Mouse (Mus musculus) 416B (cell line): ENCODE data around the gene BC016579.

ENCODE experiments used
- DNase-seq: peaks from one replicate; pipeline ENCODE4 v3.0.0; 2011; ENCODE audit warnings: low read depth

The BC016579 gene

DNA sequence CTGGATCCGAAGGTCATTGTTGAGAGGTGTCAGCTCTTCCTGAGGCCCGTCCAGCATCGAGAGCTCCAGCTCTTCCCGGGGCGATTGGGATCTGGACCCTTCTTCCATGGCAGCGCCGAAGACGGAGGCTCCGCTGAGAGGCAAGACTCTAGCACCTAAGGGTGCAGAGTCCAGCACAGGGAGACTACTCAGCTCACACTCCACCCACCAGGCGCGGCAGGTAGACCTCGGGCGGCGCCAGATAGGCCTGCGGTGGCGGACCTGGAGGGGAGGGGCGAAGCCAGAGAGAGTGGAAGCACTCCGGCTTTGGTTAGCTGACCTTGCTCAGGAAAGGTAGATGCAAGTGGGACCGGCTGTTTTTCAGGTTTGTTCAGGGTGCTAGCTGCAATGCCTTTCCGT lies at the start of gene BC016579:
BC016579 (minus strand) TSS at position 135 of the 399 bp plus-strand sequence.
- DNase-seq, result no peak

DNA sequence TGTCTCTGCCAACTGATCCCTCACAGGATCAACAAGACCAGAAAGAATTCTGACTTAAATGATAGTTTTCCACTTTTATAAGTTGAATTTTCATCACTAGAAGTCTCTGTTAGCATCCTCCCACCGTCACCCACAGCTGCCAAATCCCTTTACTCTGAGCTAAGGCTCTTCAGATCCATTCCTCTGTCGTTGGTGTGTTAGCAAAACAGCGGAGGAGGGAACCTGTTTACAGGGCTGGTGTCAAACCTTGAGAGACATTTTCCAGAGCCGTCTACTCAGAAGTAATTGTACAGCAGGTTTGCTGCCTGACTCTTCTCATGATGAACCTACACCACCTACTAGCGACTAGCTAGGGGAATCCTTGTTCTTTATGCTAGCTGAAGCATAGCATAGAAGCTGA lies 45.4 kb upstream of the BC016579 start:
- DNase-seq, result no peak

DNA sequence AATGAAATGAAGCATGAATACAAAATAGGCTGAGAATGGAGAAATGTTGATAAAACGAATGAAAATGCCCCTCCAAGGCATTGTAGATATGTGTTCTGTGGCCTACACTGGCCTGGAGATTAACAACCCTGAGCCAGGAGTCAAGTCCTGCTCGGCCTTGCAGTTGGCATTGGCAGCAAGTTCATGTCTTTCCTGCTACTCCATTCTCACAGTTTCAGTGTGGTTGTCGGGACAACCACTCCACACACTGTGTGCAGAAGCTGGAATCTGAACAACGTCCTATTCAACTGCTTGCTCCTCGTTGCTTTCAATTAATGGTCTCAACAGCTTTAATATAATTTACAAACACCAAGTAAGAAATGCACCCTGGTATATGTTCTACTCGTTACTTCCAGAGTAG lies 44.1 kb upstream of the BC016579 start:
- no peak for DNase-seq

DNA sequence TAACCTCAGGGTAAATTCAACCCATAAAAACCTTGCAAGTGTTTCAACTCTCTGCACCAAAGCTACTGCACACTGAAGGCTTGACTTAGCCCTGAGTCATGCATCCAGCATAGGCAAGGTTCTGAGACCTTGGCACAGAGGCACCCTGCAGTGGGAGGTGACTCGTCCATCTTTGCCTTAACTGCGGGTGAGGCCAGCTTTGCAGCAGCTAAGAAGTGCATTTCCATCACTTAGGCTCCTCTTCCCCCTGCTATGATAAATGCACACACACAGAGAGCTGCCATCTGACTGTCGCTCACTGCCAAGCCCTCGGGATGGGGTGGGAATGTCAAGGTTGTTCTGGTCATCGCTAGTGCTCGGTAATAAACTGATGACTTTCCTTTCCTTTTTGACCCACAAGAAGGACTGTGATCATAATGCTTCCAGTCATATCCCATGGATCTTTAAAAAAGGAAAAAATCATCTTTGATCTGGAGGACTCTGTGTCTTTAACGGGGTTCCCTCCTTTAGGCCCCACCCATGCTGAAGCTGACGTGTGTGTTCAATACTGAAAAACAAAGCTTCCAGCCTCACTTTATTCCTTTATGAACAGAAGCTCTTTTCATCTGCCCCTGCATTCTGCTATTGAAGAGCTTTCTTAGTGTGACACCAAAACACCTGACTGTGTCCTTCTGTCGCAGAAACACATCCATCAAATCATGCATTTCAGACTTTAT lies 41.7 kb upstream of the BC016579 start:
- no peak for DNase-seq

DNA sequence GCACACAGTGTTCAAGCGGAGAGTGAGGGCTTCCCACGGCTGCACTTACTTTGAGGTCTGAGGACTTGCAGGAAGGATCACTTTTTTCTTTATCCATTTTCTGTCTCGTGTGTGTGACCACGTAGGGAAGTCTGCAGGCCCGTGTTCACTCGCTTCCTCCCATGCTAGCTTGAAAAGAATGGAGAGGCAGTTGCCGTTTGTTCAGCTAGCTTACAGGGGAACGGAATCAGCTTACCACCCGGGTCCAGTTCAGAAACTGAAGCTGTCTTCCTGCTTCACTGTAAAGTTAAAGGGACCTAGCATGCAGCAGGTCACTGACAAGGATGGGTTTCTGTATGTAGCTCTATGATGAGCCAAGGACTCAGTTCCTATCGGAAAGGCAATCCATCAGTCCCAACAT lies 39.7 kb upstream of the BC016579 start, which contains the start of gene Tmprss7:
Tmprss7 (minus strand) TSS at position 101 of the 400 bp plus-strand sequence.
- no peak for DNase-seq

DNA sequence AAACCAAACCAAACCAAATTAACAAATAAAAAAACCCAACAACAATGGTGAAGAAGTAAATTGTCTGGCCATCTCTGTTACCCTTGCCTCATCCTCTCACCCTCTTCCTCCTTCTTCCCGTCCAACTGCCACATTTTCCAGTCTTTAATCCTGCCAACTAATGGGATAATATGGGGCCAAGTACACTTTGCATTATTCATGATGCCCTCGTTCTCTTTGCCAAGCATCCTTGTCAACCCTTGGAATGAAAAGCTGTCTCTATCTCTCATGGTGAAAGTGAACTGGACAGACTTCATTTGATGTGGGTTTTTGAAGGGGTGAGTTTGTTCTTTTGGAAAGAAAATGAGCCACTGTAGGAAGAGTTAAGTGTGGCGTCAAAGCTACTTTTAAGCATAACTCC lies 39.0 kb upstream of the BC016579 start:
- no peak for DNase-seq

DNA sequence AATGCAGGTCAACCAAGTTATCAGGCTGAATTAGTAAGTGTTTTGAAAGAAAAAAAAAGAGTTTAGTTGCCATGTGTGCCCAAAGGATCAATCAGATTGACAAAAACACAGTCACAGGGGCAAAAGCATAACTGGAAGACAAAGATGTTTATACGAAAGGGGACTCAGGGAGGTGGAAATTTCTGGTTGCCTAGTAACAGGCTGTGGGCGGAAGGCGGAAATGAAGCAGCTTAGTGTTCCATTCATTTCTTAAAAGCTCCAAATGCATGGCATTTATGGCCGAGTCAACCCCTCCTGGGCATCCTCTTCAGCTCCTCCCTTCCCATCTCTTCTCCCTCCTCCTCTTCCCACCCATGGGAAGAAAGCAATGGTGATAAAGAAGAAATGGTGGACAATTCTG lies 36.3 kb upstream of the BC016579 start:
- DNase-seq, result no peak

DNA sequence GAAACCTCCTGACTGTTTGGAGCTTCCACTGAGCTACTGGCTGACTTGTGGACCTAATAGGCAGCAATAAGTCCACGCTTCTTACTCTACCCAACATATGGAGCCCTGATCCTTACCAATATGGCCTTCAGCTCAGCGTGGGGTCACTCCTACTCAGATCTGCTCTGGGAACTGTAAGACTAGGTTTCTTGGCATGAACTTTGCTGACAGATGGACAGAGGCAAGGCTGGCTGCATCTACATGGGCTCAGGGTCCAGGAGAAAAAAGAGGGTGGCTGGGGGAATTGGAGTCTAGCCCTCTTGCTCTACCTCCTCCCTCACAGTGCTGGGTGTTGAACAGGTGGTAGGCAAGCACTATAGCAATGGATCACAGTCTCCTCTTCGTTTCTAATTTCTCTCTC lies 33.0 kb upstream of the BC016579 start:
- DNase-seq, result no peak

DNA sequence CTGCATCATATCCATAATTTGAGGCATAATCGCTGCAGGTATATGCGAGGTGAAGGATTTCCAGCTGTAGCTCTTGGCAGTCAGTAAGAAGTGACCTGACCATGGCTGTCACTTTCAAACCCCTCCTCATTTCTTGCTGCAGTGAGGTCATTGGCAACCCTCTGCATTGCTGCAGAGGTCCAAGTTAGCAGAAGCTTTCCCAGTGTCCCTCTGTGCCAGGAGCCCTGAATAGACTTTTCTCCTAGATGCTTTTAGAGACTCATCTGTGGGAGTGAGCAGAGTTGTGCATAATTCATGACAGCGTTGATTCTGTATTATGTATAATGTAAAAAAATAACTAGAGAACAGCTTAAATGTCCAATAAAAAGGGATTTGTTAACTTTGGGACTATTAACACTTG lies 31.4 kb upstream of the BC016579 start:
- DNase-seq, result no peak

DNA sequence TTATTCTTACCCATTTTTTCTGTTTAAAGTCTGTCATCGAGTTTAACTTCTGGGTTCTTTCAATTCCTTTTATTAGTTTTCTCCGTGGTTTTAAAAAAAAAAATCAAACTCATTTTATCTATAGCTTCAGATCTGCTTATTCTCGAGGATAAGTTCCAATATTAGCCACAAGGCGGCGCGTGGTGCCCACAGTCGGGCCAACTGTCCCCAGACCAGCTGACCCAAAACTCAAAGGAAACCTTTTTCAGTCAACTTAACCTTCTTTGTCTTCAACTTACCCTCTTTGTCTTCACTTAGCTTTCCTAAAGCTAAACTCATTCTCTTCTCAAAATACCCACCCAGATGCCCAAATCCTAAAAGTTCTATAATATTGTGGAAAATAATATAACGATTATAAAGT lies 30.9 kb upstream of the BC016579 start:
- peak; percentile 67 for DNase-seq

DNA sequence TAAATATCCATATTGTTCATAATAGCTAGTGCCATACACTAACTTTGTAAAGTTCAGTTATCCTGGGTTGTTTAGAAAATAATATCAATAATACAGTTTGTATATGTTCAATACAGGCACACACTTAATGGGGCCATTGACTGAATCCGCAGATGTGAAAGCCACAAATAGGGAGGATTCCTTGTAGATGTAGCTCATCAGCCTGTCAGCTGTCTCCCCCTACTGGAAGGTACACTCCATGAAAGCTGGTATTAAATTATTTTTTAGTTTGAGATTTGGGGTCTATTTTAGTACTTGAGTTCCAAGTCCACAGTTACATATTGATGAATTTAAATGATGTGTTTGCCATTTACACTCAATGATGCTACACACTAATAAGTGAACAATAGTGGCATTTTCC lies 22.6 kb upstream of the BC016579 start:
- peak; percentile 79 for DNase-seq

DNA sequence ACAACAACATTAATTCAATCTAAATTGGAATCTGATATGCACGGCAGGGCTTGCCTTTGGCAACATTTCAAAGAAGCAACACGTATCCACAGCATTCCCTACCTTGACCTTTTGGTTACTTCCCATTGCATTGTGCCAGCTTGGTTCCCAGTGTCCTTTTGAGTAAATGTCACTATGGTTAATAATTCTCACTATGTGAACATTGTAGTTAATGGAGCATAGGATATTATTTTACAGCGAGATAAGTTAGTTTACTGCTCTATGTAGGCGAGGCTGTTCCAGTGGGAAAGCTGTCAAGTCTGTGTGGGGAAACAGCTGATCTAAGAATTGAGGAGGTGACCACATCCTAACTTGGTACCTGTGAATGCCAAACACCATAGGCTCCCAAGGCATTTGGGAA lies 16.1 kb upstream of the BC016579 start:
- no peak for DNase-seq

DNA sequence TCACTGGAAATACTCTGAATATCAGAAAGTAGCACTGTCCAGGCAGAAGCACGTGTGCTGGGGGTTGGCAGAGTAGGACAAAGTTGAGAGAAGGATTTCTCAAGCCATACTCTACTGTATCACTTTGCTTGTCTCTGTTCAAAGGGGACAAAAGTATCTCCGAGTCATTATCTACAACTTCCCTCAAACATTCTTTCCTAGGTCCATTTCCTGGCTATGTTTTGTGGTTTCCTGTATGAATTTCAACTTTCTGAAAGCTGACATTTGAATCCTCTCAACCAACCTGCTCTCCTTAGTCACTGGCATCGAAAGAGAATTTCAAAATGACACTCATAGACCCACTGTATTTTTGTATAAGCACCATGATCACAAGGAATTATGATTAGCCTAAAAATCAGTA lies 14.3 kb upstream of the BC016579 start:
- DNase-seq, result peak; percentile 88

DNA sequence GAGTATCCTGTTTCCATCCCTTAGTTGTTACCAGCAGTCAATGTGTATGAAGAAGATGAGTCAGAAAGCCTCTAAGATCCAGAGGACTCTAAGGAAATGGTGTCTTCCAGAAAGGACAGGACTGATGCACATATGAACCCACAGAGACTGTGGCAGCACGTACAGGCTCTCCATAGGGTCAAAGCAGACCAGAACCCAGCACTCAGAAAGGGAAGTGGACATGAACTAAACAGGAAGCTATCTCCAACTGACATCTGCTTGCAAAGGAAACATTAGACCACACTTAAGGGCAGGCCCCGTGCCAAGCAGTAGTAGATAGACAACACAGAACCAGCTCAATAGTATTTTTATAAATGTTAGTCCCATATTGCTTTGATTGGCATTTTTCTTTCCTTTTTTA lies 12.3 kb upstream of the BC016579 start:
- peak; percentile 99 for DNase-seq

DNA sequence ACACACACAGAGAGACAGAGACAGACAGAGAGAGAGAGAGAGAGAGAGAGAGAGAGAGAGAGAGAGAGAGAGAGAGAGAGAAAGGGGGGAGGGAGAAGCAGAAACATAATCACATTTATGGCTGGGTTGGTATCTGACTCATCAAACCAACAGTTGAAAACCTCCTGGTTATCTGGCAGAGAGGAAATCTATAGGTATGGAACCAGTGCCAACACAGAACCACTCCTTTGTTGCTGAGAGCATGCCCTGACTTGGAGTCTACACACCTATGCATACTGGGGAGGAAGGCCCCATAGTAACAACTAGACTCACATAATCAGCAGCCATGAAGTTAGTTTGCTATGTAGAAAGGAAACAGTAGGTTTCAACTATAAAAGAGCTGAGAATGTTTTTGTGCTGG lies 8.5 kb upstream of the BC016579 start:
- DNase-seq, result peak; percentile 70

DNA sequence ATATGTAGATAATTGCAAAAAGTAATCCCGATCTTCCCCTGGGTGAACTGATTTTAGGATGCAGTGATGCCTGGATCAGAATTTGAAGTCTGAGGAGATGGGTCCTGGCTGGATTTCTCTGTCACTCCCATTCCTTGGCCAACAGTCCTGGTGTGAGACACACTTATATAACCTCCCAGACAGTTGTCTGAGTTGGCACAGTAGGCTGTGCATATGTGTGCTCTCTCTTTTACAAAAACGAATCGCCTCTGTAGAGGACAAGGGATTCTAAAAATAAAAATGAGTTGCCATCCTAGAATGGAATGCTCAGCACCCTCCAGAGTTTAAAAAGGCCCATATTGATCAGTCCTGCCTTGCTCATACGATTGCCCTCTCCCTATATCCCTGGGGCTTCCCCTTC lies 5.7 kb upstream of the BC016579 start:
- no peak for DNase-seq

DNA sequence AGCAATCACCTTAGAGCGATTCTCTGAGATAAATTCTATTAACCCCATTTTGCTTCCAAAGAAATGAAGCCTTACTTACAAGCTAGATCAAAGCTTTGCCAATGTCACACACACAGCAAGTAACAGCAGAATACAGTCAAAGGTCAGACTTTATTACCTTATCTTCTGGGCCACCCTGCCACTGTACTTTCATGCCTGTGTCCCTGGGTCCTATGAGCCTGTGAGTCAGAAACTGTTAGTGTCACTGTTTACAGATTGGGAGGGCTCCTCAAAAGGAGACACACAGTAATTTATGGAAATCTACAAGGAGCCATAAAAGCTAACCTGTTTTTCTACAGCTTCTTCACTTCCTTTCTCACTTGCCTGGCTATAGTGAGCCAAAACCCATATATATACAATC lies 4.4 kb upstream of the BC016579 start:
- no peak for DNase-seq

DNA sequence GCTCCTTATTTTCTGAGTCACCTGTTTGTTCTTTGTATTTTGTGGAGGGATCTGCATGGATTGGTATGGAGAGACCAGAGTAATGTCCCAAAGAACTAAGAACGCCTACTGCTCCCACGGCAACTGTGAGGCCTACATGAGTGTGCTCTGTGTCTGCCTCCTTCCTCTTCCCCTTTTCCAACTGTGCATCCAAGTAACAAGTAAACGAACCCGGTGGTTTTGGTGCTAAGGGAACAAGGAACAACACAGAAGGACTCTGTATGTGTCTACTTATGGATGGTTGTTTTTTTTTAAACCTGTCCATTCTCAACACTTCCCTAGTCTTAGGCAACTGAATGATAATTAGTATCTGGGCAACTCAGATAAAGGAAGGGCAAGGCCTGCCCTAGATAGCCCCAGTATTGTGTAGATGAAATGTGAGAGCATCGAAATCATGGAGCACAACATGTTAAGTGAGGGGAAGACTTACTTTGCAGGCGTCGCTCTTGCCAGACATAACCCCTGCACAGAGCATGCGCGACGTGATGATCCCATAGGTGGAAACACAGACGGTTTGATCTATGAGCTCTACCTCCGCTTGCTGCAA lies 3.8 kb upstream of the BC016579 start:
- DNase-seq, result no peak

DNA sequence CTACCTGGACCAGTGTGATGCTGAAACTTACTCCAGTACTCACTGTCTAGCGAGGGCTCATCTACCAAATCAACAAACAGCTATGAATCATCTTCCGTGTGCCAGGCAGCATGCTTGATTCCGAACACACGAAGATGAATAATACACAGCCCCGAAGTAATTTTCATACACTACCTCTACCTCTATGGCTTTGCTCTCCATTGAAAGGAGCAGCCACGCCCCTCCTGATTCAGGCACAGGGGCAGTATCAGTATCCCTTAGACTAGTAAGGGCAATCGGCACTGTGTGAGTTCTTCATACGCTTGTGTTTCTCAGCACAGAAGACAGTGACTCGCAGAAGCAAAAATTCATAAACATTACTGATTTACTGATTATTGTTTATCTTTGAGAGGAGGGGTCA lies 597 bp upstream of the BC016579 start:
- DNase-seq, result no peak

DNA sequence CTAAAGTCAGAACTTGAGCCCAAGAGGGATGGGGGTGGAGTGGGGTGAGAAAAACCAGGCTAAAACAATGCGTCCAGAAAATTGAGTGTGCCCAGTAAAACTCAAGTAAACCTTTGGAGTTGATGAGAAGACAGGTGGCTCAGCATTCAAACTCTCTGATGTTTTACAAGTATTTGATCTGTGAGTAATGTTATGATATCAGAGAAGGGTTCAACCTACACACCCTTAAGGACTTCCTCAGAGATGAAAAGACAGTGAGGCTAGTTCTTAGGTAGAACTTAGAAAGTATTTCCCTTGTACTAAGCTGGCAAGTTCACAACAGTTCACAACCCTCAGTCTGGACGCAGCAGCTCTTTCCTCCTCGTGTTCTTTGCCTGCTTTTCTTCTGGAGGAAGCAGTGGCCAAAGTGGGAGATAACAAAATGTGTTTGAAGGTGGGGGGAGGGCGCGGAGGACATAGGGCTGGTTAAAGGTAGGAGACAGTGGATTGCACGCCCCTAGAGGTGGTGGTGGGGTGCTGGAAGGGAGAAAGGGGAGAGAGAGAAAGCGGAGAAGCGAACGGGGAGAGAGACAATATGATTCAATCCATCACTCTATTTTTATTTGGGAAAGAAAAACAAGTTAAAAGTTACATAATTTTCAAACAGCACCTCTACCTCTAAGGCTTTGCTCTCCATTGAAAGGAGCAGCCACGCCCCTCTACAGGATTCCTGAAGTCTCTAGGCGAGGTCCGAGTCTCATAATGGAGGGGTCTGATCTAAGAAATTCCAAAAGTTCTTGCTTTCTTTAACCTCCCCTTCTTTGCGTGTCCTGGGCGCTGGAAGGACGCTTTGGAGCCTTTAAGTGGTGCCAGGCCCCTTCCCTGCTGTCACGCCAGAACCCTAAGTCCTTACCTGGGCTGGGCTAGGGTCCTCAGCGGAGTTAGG lies 597 bp downstream of the BC016579 start:
- DNase-seq, result no peak

DNA sequence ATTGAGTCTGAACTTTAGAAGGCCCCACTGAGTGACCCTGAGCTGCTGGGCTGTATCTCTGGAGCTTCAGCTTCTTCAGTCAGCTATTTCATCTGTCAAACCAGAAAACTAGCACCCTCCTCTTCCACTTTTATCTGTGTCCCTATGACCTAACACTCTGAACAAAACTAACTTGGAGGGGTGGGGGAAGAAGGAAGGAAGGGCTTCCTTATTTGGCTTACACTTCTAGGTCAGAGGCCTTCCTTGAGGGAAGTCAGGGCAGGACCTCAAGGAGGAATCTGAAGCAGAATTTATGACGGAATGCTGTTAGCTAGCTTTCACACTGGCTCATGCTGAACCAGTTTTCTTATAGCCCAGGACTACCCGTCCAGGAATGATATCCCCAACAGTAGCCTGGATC lies 2.4 kb downstream of the BC016579 start:
- no peak for DNase-seq

DNA sequence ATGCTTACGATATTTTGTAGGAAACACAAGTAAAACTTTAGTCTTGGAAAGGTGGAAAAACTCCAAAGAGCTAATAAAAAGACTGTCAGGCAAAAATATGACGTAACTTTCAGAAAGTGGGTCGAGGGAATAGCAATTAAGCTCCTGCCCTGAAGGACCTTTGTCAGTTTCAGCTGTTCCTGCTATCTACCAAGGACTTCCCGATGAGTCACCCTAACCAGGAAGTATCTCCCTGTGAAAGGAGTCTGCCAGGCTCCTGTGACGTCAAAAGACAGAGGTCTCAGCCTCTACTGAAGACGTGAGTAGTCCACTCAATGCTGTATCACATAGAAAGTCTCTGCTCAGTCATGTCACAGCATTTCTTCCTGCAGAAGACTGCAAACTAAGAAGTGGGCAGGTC lies 9.5 kb downstream of the BC016579 start:
- DNase-seq, result peak; percentile 71

DNA sequence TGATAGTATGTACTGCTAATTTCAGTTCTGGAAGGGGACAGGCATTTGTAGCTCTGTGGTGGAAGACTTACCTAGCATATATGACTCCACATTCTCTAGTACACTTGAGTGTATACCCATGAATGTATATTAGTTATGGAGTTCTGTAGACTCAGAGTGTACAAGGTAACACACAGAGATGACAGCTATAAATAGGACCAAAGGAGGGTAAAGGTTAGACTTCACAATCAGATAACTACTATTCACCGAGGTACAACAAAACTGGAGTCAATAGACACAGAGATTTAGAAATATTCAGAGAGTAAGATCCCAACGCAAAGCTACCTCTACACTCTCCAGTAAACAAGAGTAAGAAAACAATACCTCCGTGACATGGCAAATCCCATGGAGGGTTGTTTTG lies 9.9 kb downstream of the BC016579 start:
- DNase-seq, result no peak
